Mouse (Mus musculus) limb, embryonic 10.5 days (tissue): ENCODE data around the gene Fibp. TPM values are rescaled to one million over a fixed set of nuclear protein-coding genes. Genes with fewer than 3 reads are reported as not detected.

Experiments
- DNase-seq: peaks from one replicate; pipeline ENCODE4 v3.0.0-alpha.2; 2017; ENCODE audit warnings: low spot score
- H3K27ac ChIP-seq: fragments of 300-500 bp; sonication (generic); 2 replicates; pipeline ENCODE4 v1.5.1; 2016; ENCODE audit warnings: mild to moderate bottlenecking
- H3K27me3 ChIP-seq: fragments of 300-500 bp; sonication (generic); 2 replicates; pipeline ENCODE4 v1.6.1; 2016; ENCODE audit warnings: low read depth, mild to moderate bottlenecking; ENCODE audit not compliant: poor library complexity, severe bottlenecking
- H3K36me3 ChIP-seq: fragments of 300-500 bp; sonication (generic); 2 replicates; pipeline ENCODE4 v1.6.1; 2016; ENCODE audit warnings: mild to moderate bottlenecking, moderate library complexity
- H3K4me1 ChIP-seq: fragments of 300-500 bp; sonication (generic); 2 replicates; pipeline ENCODE4 v1.6.1; 2016
- H3K4me3 ChIP-seq: fragments of 300-500 bp; sonication (generic); 2 replicates; pipeline ENCODE4 v1.5.1; 2016; ENCODE audit warnings: mild to moderate bottlenecking, moderate library complexity
- H3K9me3 ChIP-seq: fragments of 300-500 bp; sonication (generic); replicated peaks from 2 replicates; pipeline ENCODE4 v1.6.1; 2016; ENCODE audit warnings: mild to moderate bottlenecking
- WGBS: fragments of 180-500 bp; shearing (Covaris S2); methylation state at CpG from one replicate; pipeline ENCODE4 v1.1.7; 2016; 5-methylcytosine and 5-hydroxymethylcytosine counted together
- polyA plus RNA-seq: library from polyadenylated mRNA; unstranded; fragments of >200 nt; fragmentation: Nextera tagmentation; extraction: Ambion mirVana; gene quantifications from 2 replicates; pipeline ENCODE4 v1.2.1, GENCODE M21; 2016

Gene Fibp
- polyA plus RNA-seq, 1 experiment from 2014 or later, result 132 TPM

DNA sequence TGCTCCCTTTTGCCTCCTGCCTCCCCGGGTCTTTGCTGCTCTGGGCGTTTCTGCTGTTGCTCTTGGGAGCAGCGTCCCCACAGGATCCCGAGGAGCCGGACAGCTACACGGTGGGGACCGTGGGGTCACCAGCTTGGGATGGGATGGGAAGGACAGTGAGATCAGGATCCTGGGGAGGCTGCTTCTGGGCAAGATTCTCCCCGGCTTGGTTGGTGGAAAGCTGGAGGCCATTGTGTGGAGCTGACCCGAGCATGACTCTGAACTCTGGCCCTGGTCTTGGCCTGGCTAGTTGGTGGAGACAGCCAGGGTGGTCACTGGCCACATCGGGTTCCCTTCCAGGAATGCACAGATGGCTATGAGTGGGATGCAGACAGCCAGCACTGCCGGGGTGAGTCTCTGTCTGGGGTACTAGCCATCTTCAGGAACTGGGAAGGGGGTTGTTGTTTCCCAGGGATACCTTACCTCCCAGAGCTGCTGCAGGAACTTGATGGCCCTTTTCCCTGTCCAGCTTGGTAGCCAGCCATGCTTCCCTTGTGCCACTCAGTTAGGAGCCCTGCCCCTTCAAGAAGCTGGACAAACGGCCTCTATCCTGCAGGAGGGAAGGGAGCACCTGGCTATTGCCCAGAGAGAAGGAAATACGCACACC, 14.8 kb downstream of the Fibp start:
- peak; percentile 64 for DNase-seq

DNA sequence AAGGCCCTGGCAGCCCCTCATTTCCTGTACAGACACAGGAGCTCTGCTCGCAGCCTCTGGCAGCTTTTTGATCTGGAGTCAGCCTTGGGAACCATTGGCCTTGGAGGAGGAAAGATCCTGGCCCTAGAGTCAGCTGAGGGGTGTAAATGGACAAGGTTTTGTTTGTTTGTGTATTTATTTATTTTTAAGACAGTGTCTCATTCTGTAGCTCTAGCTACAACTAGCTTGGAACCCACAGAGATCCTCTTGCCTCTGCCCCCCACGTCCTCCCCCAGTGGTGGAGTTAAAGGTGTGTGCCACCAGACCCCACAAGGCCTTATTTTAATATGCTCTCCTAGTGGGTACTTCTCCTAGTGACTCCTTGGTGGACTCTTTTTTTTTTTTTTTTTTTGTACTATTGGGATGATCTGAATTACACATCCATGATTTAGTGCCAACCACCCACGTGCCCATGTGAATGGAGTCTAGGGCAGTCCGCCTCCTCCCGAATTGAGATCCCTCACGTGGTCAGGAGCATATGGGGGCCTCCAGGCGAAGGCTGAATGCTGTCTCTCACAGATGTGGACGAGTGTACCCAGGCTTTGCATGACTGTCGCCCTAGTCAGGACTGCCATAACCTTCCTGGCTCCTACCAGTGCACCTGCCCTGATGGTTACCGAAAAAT, 16.7 kb downstream of the Fibp start:
- H3K4me3 ChIP-seq, result no peak overlapping the region
- H3K36me3 ChIP-seq, result peaks cover 67% of the 10 kb centered on the region
- WGBS, result 88% methylated on average over 10 of the region's 10 CpGs

More for the DNA sequence above, 14.8 kb downstream of the Fibp start:
- Histone ChIP-seq H3K9me3 (no peaks in the 10 kb centered on the region), H3K27me3 (no peaks in the 10 kb centered on the region), H3K4me3 (peak overlapping the region; percentile 83), H3K27ac (peak overlapping the region; percentile 97), H3K36me3 (peaks cover 47% of the 10 kb centered on the region), H3K4me1 (peaks cover 38% of the 10 kb centered on the region)
- 21% methylated on average over 13 of the region's 13 CpGs for WGBS

DNA sequence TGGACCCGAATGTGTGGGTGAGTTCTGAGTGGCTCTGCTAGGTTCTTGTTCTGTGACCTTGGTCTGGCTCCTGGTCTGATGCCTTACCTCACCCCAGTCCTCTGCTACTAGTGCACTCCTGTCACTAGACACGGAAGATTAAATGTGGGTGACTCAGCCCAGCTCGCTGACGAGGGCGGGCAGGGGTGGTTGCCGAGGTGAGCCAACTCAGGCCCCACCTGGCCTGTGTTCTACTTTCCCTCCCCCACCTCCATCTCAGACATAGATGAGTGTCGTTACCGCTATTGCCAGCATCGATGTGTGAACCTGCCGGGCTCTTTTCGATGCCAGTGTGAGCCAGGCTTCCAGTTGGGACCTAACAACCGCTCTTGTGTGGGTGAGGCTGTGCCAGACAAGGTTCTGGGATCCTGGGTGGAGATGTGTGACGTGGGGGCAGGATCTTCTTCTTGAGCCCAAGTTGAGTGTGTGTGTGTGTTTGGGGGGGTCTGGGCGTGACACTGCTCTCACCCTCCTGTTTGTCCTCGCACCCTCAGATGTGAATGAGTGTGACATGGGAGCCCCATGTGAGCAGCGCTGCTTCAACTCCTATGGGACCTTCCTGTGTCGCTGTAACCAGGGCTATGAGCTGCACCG, 17.4 kb downstream of the Fibp start:
- H3K4me1 ChIP-seq, result peaks cover 38% of the 10 kb centered on the region
- no peaks in the 10 kb centered on the region for H3K9me3 ChIP-seq
- 93% methylated on average over 18 of the region's 18 CpGs for WGBS
- H3K36me3 ChIP-seq, result peaks cover 73% of the 10 kb centered on the region
- H3K4me3 ChIP-seq, result no peak overlapping the region
- no peak overlapping the region for H3K27ac ChIP-seq
- DNase-seq, result no peak
- no peaks in the 10 kb centered on the region for H3K27me3 ChIP-seq

More for the DNA sequence above, 16.7 kb downstream of the Fibp start:
- DNase-seq, result no peak
- no peak overlapping the region for H3K27ac ChIP-seq
- peaks cover 38% of the 10 kb centered on the region for H3K4me1 ChIP-seq
- H3K27me3 ChIP-seq, result no peaks in the 10 kb centered on the region
- no peaks in the 10 kb centered on the region for H3K9me3 ChIP-seq

DNA sequence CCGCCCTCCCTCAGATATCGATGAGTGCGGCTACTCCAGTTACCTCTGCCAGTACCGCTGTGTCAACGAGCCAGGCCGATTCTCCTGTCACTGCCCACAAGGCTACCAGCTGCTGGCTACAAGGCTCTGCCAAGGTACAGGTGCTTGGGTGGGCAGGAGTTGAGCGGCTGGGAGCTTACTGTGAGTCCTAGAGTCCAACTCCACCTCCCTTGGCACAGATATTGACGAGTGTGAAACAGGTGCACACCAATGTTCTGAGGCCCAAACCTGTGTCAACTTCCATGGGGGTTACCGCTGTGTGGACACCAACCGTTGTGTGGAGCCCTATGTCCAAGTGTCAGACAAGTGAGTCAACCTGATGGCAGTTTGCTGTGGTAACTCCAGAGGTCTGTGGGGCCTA, 19.6 kb downstream of the Fibp start:
- DNase-seq, result no peak
- 94% methylated on average over 10 of the region's 10 CpGs for whole genome bisulfite sequencing

DNA sequence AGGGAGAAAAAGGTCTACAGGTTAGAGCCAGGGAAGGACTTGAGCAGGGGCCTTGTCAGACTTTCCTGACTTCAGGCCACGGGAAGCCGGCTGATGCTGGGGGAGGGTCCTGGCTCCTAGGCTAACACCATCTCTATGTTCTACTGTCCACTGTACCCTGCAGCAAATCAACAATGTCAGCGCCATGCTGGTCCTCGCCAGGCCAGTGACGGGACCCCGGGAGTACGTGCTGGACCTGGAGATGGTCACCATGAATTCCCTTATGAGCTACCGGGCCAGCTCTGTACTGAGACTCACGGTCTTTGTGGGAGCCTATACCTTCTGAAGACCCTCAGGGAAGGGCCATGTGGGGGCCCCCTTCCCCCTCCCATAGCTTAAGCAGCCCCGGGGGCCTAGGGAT, 21.0 kb downstream of the Fibp start:
- Histone ChIP-seq H3K4me1 (peaks cover 9% of the 10 kb centered on the region), H3K9me3 (no peaks in the 10 kb centered on the region), H3K4me3 (no peak overlapping the region), H3K36me3 (peaks cover 99% of the 10 kb centered on the region), H3K27ac (no peak overlapping the region), H3K27me3 (no peaks in the 10 kb centered on the region)
- WGBS, result 91% methylated on average over 10 of the region's 10 CpGs
- DNase-seq, result no peak

More for the DNA sequence above, 19.6 kb downstream of the Fibp start:
- H3K4me1 ChIP-seq, result peaks cover 18% of the 10 kb centered on the region
- H3K27ac ChIP-seq, result no peak overlapping the region
- no peaks in the 10 kb centered on the region for H3K9me3 ChIP-seq
- H3K4me3 ChIP-seq, result 0 out of 2 replicates have a peak overlapping the region, but pooled peaks have one; percentile 4
- H3K27me3 ChIP-seq, result no peaks in the 10 kb centered on the region
- peaks cover 96% of the 10 kb centered on the region for H3K36me3 ChIP-seq

DNA sequence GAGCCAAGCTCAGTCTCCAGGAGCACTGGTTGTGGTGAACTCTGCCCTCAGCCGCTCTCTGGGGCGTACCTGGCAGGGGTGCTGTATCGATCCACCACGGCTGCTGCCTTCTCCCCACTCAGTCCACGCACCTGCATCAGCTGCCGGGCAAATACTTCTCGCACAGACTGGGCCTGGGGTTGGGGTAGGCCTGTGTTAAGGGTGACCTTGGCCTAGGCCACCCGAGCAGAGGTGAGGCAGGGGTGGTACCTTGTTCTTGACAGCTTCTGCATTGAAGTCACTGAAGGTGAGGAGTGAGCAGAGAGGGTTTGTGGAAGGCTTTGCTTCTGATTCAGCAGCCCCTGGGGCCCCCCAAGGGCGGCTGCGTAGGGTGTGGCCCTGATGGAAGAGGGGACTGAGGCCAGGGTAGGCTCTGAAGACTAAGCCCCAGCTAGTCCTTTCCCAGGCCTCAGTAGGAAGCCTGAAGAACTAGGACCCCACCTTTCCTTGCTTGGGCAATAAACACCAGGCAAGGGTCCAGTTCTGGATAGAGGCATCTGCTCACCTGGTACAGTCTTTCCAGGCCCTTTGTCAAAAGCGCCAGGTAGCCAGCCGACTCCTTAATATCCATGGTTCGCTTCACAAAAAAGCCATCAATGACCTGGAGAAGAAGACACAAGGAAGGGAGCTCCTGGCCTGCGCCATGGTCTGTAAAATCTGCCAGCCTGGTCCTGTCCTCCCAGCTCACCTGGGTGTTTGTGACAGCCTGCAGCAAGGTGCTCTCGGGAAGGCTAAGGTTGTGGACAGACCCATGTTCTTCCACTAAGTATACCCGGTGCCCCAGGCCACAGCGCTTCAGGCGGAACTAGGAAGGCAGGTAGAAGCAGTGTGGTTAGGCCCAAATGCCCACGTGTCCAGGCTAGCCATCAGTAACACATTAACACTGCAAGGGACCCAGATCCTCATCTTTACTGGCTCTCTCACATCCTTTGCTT, 23.3 kb downstream of the Fibp start:
- Histone ChIP-seq H3K4me3 (no peak overlapping the region), H3K36me3 (peaks cover 82% of the 10 kb centered on the region), H3K9me3 (no peaks in the 10 kb centered on the region), H3K4me1 (peaks cover 22% of the 10 kb centered on the region), H3K27ac (no peak overlapping the region), H3K27me3 (no peaks in the 10 kb centered on the region)
- WGBS, result 96% methylated on average over 19 of the region's 19 CpGs
- no peak for DNase-seq

DNA sequence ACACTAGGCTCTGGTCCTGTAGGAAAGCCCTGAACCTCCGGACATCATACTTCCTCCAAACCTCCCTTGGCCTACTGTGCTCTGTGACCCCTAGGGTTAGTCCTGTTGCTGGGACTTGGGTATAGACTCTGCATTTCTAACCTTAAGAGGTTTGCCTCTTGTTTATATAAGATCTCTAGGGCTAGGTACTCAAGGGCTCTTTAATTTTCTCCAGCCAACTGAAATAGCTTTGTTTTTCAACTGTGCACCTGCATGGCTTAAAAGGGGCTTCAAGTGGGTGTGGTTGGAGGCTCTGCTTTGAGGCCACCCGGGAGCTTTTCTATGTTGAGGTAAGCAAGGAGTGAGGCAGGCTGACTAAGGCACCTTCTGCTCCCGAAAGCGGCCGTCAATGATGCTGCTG, 24.1 kb downstream of the Fibp start:
- H3K4me3 ChIP-seq, result no peak overlapping the region
- no peaks in the 10 kb centered on the region for H3K9me3 ChIP-seq
- peaks cover 29% of the 10 kb centered on the region for H3K4me1 ChIP-seq
- no peak for DNase-seq
- H3K27me3 ChIP-seq, result no peaks in the 10 kb centered on the region
- no peak overlapping the region for H3K27ac ChIP-seq
- H3K36me3 ChIP-seq, result peaks cover 74% of the 10 kb centered on the region
- 95% methylated on average over 5 of the region's 5 CpGs for WGBS

DNA sequence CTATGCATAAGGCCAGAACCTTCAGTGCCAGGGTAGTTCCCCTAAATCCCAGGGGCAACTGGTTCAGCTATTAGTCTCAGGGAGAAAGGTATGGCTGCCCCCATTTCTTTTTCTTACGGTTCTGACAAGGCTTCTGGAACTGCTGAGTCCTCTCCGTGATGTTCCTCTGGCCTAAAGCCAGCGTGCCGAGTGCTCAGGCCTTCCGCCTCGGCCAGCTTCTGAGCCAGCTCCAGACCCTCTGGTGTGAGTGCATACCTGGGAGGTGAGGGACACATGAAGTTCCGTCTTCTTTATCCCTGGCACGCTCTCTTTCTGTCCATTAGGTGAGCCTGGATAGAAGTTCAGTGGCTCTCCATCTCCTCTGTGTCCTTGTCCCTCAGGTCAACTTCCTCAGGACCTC, 25.0 kb downstream of the Fibp start:
- Histone ChIP-seq H3K4me1 (peaks cover 34% of the 10 kb centered on the region), H3K27ac (no peak overlapping the region), H3K4me3 (no peak overlapping the region), H3K9me3 (no peaks in the 10 kb centered on the region), H3K27me3 (no peaks in the 10 kb centered on the region), H3K36me3 (peaks cover 65% of the 10 kb centered on the region)
- whole genome bisulfite sequencing, result 95% methylated on average over 8 of the region's 8 CpGs
- DNase-seq, result no peak

DNA sequence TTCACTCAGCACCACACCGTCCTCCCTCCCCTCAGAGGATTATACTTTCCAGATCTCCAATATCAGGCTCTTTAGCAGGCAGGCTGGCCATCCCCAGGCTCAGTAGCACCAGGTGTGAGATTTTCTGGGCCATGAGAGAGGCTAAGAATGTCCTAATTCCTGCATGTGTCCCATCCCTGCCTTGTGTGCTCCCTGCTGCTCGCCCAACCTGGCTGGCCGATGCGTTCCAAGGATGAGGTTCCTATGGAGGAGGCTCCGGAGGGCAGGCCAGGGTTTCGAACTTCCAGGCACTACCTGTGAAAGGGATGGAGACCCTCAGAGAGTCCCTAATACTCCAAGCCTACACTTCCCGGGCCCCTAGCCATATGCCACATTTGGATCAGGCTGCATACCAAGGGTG, 25.4 kb downstream of the Fibp start:
- Histone ChIP-seq H3K4me1 (peaks cover 34% of the 10 kb centered on the region), H3K4me3 (0 out of 2 replicates have a peak overlapping the region, but pooled peaks have one; percentile 97), H3K27me3 (no peaks in the 10 kb centered on the region), H3K36me3 (peaks cover 61% of the 10 kb centered on the region), H3K9me3 (no peaks in the 10 kb centered on the region), H3K27ac (no peak overlapping the region)
- no peak for DNase-seq
- WGBS, result 93% methylated on average over 7 of the region's 7 CpGs

DNA sequence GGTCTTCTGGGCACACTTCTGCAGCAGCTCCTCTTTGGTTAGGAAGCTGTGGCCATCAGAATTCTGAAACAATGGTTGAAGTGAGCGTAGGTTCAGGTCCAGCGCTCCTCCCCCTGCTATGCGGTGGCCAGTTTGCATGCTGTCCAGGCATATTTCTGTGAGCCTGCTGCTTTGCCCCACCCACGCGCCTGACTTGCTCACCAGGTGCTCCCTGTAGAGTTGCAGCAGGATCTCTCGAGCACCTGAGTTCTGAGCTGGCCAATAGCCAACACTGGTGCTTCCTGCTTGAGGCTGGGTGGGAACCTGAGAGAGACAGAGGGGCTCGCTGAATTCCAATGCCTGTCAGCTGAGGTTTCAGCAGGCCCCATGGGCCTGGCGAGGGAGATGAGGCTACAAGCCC, 25.9 kb downstream of the Fibp start:
- peaks cover 56% of the 10 kb centered on the region for H3K36me3 ChIP-seq
- DNase-seq, result no peak
- WGBS, result 93% methylated on average over 8 of the region's 8 CpGs
- no peaks in the 10 kb centered on the region for H3K27me3 ChIP-seq
- H3K4me3 ChIP-seq, result peak overlapping the region; percentile 97
- H3K27ac ChIP-seq, result no peak overlapping the region
- no peaks in the 10 kb centered on the region for H3K9me3 ChIP-seq
- peaks cover 34% of the 10 kb centered on the region for H3K4me1 ChIP-seq

DNA sequence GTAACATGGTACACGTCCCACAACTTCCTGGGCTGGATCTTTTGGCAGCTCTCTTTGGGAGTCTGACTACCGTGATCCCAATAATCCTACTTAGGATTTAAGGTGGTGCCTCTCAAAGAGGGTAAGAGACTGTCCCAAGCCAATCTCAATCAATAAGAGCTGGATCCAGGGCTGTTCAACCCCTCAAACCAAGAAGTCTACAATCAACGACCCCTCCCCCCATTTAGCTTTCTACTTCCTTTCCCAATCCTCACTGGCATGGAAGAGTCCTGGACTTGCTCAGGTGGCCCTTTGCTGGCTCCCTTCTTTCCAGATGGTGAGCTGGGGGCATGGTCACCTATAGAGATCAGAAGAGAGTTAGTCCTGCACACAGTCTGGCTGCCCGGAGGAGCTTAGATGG, 26.4 kb downstream of the Fibp start:
- peak overlapping the region; percentile 97 for H3K4me3 ChIP-seq
- H3K4me1 ChIP-seq, result peaks cover 35% of the 10 kb centered on the region
- no peaks in the 10 kb centered on the region for H3K9me3 ChIP-seq
- no peak for DNase-seq
- WGBS, result 90% methylated on average over 4 of the region's 4 CpGs
- peaks cover 53% of the 10 kb centered on the region for H3K36me3 ChIP-seq
- H3K27ac ChIP-seq, result peak overlapping the region; percentile 97; the same call in 1 of the 2 replicates
- no peaks in the 10 kb centered on the region for H3K27me3 ChIP-seq

DNA sequence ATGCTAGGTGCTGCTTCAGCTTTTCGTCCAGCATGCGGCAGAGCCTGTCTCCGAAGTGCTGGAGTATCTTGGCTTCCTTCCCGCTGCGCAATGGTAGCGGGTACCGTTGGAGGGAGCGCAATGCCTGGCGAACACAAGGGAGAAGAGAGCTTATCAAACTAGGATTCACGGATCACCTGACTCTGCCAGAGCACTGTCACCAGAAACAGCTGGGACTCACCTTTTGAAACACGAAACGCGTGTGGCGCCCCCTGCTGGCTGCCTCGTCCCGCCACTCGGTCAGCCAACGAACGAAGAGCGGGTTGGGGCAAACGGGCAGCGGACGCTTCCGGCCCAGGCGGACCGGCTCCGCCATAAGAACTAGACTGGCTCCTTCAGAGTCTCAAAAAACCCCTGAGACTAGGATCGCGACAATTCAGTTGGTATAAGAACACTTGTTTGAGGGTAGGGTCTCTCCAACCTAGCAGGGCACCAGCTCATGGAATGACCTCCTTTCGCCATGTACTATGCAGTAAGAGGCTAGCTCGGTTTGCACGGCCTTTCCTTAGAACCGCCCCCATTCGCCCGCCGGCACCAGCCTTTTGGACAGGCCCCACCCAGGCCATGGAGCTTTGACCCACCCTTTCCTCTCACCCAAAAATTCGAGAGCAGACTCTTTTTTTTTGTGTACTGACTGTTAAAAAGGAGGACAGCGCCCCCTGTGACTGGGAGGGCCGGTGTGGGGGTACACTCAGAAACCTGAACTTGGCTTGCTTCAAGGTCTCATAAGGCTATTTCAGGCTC, 27.5 kb downstream of the Fibp start, which contains the start of gene Mus81:
Mus81 (minus strand) TSS at position 635 of the 783 bp plus-strand sequence.
- Histone ChIP-seq H3K27me3 (no peaks in the 10 kb centered on the region), H3K36me3 (peaks cover 53% of the 10 kb centered on the region), H3K4me1 (peaks cover 41% of the 10 kb centered on the region), H3K27ac (peak within 1 kb of the TSS; percentile 97), H3K4me3 (peak within 1 kb of the TSS; percentile 97), H3K9me3 (no peaks in the 10 kb centered on the region)
- 1% methylated on average over 39 of the region's 39 CpGs for WGBS
- DNase-seq, result peak; percentile 98
